Mouse (Mus musculus) spleen, adult 12 weeks (tissue): ENCODE results near the gene Pacrg.

ENCODE experiments used
- DNase-seq: peaks from one replicate; pipeline ENCODE4 v3.0.0; 2022; ENCODE audit warnings: low spot score

The Pacrg gene

DNA sequence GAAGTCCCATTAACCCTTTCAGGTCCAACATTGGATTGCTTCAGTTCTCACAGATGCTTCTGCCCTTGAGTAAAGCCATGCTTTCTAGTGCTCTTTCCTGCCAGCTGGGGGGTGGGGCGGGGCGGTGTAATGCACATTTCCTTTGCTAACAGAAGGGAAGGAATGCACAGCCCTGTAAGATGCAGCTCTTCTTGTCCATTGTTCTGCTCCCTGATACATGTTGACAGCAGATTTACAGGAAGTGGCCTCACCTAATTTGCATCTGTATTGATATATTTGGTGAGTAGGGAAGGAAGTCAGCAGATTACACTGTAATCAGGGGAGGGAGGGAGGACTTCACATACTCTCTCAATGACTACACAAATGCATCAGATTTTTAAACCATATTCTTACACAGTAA is 100.0 kb downstream of the Pacrg start:
- no peak for DNase-seq

DNA sequence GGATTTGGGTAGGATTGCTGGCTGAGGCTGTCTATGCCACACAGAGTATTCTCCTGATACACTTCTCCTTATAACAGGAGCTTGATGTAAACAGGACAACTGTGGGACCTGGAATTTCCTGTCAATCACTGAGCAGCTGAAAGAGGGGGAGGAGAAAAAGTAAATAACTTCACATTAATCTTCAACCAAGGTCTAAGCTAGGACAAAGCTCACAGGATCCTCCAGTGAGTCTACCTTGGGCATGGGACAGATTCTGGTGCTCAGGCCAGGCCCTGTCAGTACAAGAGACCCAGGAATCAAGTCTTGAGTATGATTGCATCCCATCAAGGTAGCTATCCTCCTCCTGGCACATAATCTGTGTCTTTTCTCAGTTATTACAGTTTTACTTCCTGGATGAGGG is 102.1 kb downstream of the Pacrg start:
- no peak for DNase-seq

- no peak for DNase-seq
Measured at GRCm38 (mm10) chr17:10734733-10735132, 105.4 kb downstream of the Pacrg start.

DNA sequence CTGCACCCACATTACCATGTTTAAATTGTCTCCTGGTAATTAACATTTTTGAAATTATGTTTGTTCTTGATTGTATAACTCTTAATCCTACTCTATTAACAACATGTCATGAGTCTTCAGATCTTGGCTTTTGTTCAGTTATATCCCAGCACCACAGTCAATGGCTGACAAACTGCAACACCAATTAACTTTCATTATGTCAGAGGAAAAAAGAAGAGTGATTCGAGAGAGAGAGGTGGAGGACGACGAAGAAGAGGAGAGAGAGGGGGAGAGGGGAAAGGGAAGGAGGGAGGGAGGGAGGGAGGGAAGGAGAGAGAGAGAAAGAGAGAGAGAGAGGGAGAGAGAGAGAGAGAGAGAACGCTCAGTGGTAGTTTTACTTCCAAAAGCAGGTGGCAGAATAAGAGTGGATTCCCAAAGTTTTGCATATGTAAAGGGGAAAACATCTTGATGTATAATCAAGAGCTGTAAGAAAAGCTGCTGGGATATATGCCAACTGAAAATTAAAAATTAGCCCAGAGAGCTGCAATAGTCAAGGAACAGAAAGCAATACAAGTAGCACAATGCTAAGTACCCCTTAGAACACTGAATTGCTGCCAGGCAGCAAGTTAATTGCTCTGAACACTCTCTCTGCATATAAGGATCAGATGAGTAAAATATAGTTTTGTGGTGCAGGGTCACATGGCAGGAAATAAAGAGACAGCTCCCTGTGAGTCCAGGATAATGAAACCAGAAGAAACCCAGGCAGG is 107.6 kb downstream of the Pacrg start:
- DNase-seq: no peak

GRCm38 (mm10) chr17:10724853-10725252 is 115.3 kb downstream of the Pacrg start:
- no peak for DNase-seq

DNA sequence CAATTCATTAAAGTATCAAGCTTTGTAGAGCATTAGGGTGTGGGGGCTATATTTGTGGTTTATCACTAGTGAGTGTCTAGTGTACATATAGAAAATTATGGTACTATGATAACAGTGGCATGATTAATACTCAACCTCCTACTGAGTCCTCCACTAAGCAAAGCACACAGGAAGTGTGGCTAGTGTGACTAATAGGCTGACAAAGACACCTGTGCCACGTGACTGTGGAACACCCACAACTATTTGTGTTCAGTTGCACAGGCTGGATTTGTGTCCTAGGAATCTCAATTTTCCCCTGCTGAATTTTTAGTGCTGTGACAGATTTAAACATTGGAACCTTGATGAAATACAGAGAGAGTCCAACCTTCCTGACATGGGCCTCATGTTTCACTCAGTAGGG is 118.5 kb downstream of the Pacrg start:
- DNase-seq: no peak

- DNase-seq: no peak
Measured at GRCm38 (mm10) chr17:10717148-10717547, 123.0 kb downstream of the Pacrg start.

- DNase-seq: no peak
Measured at GRCm38 (mm10) chr17:10702781-10703180, 137.3 kb downstream of the Pacrg start.

DNA sequence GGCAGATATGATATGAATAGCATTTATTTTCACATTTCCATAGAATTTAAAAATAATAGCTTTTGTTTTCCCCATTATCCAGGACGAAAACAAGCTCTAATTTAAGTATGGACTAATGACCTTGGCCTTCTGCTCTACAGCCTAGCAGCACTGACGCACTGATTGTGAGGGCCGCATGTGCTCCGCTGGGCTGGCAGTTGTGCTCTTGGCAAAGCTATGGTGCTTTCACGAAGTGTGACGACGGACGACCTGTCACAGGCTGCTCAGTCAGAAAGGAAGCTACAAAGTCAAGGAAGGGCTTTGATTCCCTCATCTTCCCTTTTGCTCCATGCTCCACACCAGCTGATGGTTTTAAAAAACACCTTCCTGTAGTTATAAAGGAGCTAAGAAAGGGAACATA is 142.1 kb downstream of the Pacrg start:
- DNase-seq: no peak

DNA sequence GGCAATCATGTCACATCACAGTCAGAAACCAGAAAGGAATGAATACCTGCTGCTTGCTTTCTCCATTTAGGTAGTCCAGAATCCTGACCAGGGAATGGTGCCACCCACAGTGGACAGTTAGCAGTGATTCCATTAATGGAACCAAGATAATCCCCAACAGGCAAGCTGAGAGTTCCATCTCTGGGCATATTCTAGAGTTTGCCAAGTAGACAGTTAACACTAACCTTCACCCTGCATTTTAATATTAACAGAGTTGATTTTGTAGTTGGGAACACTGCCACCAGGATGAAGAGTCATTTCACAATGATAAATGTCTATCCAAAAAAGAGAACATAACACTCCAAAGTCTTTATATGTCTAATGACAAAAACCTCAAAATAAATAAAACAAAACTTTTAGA is 144.7 kb downstream of the Pacrg start:
- DNase-seq: no peak

GRCm38 (mm10) chr17:10677098-10677497 is 163.0 kb downstream of the Pacrg start:
- no peak for DNase-seq

DNA sequence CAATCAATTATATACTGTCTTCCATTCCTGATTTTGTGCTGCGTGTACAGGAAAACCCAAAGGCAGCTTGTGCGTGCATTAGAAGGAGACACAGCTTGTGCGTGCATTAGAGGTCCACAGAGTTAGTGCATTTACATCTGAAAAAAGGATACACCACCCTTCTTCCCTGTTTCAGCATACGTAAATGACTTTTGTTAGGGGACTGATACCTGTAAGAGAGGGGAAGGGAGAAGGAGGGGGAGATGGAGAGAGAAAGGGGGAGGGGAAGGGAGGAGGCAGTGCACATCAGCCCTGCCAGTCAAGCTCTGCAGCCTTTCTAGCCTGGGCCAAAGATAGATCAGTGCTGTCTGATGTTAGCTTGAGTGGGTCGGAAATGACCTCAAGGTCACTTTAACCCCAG is 164.6 kb downstream of the Pacrg start:
- no peak for DNase-seq

GRCm38 (mm10) chr17:10675048-10675447 is 165.1 kb downstream of the Pacrg start:
- no peak for DNase-seq

DNA sequence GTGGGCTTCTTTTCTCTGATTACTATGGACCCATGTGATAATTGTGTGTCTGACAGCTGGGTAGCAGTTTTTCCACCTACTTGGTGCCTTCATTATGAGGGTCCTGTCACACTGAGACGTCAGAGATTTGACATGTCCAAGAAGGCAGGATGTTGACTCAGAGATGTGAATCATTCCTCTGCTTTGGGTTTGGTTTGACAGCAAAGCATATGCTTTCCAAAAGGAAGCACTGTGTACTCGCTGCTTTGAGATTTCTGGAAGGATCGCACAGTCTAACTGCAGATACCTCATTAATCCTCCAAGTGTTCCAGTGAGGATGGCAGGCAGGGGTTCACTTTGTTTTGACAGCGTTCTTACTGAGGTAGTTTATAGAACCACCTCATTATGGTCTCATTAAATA is 178.8 kb downstream of the Pacrg start:
- DNase-seq: no peak

DNA sequence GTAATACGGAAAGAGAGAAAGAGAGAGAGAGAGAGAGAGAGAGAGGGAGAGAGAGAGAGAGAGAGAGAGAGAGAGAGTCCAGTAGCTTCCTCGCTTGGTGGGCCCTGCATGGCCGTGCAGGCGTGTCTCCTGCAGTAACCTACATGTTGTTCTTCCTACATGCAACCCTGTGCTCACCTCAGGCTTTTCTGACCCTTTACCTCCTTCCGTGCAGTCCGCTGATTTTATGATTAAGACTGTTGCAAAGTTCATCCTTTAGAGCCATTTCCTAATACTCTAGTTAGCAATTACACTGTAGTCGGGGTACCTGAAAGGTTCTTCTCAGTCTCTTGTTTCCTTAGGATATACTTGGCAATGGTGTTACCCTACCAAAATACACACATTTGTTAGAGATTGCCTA is 196.5 kb downstream of the Pacrg start:
- no peak for DNase-seq

- DNase-seq: no peak
Measured at GRCm38 (mm10) chr17:10639816-10640215, 200.3 kb downstream of the Pacrg start.

GRCm38 (mm10) chr17:10635955-10636470 is 204.1 kb downstream of the Pacrg start:
- no peak for DNase-seq

GRCm38 (mm10) chr17:10635470-10635869 is 204.6 kb downstream of the Pacrg start:
- DNase-seq: no peak

GRCm38 (mm10) chr17:10635046-10635445 is 205.1 kb downstream of the Pacrg start:
- DNase-seq: no peak

DNA sequence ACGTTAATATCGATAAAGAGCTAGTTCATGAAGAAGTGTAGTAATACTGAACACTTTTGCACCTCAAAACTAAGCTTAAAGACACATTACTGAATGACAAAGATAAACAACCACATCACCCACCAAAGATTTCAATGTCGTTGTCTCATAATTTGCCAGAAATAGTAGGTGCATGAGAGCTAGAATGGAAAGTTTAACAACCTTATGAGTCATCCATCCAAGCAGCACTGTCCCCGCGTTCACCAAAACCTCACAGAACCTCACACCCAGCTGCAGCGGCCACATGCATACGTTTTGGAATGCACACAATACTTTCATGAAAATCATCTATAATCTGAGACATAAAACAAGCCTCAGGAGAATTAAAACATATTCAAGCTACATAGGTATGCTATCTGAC is 206.3 kb downstream of the Pacrg start:
- DNase-seq: no peak

DNA sequence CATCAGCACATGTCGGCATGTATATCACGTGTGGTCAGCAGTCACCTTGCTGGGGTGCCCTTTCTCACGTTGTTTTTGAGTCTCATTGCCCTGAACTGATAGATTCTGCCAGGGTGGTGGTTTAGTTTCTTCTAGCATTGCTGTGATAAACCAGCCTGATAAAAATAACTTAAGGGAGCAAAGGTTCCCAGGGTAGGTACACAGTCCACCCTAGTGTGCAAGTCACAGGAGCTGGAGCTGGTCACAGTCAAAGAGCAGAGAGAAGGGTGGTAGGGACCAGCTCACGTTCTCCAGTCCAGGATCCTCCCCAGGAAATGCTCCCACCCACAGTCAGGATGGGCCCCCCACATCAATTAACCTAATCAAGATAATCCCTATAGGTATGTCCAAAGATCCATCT is 211.9 kb downstream of the Pacrg start:
- no peak for DNase-seq

DNA sequence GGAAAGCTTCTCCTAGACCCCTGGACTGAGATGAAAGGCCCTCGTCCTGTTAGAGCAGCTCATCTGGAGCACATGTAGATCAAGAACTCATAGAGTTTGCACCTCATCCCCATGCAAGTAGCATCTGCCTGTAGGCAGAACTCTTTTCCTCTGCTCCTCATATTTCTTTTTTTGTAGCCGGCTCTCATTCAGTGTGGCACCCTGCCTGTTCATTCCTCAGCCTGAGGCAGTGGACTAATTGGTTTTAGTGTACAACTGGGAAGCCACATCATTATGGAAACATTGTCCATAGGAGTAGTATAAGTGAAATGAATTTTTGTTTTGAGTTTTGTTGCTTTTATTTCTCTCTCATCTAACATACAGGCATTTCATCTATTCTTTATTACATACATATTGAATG is 212.6 kb downstream of the Pacrg start:
- no peak for DNase-seq

DNA sequence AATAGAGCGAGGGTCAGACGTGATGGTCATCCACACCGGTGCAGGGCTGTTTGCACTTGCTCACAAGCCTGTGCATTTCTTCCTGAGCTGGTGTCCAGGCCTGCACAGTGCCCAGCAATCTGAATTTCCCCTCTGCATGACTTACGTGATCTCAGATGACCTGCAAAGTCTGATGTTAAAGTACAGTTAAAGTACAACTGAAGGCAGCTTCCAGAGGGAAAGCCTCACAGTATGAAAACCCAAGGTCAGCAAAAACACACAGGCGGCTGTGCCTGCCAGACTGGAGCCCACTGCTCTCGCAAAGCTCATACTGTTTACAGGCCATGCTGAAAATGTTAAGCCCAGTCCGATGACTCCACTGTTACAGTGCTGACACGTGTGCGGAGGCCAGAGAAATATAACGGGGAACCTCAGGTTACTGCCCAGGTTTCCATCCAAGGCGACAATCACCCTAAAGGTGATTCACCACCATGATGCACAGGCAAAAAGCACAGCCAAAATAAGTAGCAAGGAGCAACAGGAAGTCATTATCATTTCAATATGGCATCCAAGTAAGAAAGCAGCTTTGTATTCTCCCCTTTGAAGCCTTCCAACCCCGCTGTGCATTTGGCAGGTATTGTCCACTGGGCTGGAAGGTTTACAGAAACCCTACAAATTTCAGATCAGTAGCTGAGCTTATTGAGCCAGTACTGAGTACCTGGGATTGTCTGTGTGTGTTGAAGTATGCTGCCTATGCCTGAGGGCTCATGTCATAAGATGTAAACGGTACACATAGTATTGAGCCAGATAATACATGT is 213.6 kb downstream of the Pacrg start:
- no peak for DNase-seq
